Mouse (Mus musculus) kidney, embryonic 14.5 days (tissue): ENCODE results near the gene Nedd4. TPM values are rescaled to one million over a fixed set of nuclear protein-coding genes. Genes with fewer than 3 reads are reported as not detected.
"Not testable (repeated sequence)": the region's sequence is repeated elsewhere in the genome, so short reads cannot be mapped to it uniquely, and the experiment has no call there.

Experiments used
- ATAC-seq: fragments of 200-750 bp; cut with Nextera tagmentation; 2 replicates; pipeline ENCODE4 v1.8.0; 2017; ENCODE audit warnings: moderate number of reproducible peaks, mild to moderate bottlenecking, moderate TSS enrichment, moderate library complexity; ENCODE audit not compliant: low FRiP score, low TSS enrichment
- H3K27ac ChIP-seq: fragments of 300-500 bp; sonication (generic); 2 replicates; pipeline ENCODE4 v1.5.1; 2014; ENCODE audit warnings: low read depth, mild to moderate bottlenecking, low read length, moderate library complexity, mixed read lengths
- H3K27me3 ChIP-seq: fragments of 300-500 bp; sonication (generic); 2 replicates; pipeline ENCODE4 v1.6.1; 2014; ENCODE audit warnings: mild to moderate bottlenecking, low read length; ENCODE audit not compliant: control insufficient read depth, insufficient read depth
- H3K36me3 ChIP-seq: fragments of 300-500 bp; sonication (generic); 2 replicates; pipeline ENCODE4 v1.6.1; 2014; ENCODE audit warnings: low read length, mixed read lengths; ENCODE audit not compliant: control insufficient read depth, insufficient read depth
- H3K4me1 ChIP-seq: fragments of 300-500 bp; sonication (generic); 2 replicates; pipeline ENCODE4 v1.6.1; 2014; ENCODE audit warnings: low read length, mixed read lengths; ENCODE audit not compliant: control insufficient read depth, insufficient read depth
- H3K4me2 ChIP-seq: fragments of 300-500 bp; sonication (generic); replicated peaks from 2 replicates; pipeline ENCODE4 v1.6.1; 2014; ENCODE audit warnings: low read depth, mild to moderate bottlenecking, low read length
- H3K4me3 ChIP-seq: fragments of 300-500 bp; sonication (generic); 2 replicates; pipeline ENCODE4 v1.5.1; 2014; ENCODE audit warnings: mild to moderate bottlenecking, low read length
- H3K9ac ChIP-seq: fragments of 300-500 bp; sonication (generic); 2 replicates; pipeline ENCODE4 v1.6.1; 2014; ENCODE audit warnings: low read depth, mild to moderate bottlenecking, low read length, moderate library complexity
- H3K9me3 ChIP-seq: fragments of 300-500 bp; sonication (generic); 2 replicates; pipeline ENCODE4 v1.6.1; 2016; ENCODE audit warnings: low read length; ENCODE audit not compliant: control insufficient read depth
- WGBS: fragments of 180-500 bp; shearing (Covaris S2); extraction: QIAGEN DNeasy Blood & Tissue Kit; methylation state at CpG from one replicate; pipeline ENCODE4 v1.1.7; 2014; 5-methylcytosine and 5-hydroxymethylcytosine counted together
- polyA plus RNA-seq: library from polyadenylated mRNA; unstranded; fragments of >200 nt; fragmentation: Nextera tagmentation; extraction: Ambion mirVana; gene quantifications from 2 replicates; pipeline ENCODE4 v1.2.1, GENCODE M21; 2014

The Nedd4 gene
- polyA plus RNA-seq, 1 experiment from 2014 or later: 806 TPM

GRCm38 (mm10) chr9:72636547-72636946 lies 25.6 kb upstream of the Nedd4 start:
- ATAC-seq: no peak
- no peaks in the 10 kb centered on the region for H3K9me3 ChIP-seq
- H3K27ac ChIP-seq: no peak overlapping the region
- no peaks in the 10 kb centered on the region for H3K27me3 ChIP-seq
- peaks cover 20% of the 10 kb centered on the region for H3K4me1 ChIP-seq
- no peak overlapping the region for H3K4me3 ChIP-seq
- no peak overlapping the region for H3K9ac ChIP-seq
- WGBS: 80% methylated on average over 7 of the region's 7 CpGs
- H3K36me3 ChIP-seq: no peaks in the 10 kb centered on the region
- no peak overlapping the region for H3K4me2 ChIP-seq

- 80% methylated on average over 8 of the region's 8 CpGs for WGBS
- Histone ChIP-seq H3K27ac (no peak overlapping the region), H3K4me3 (no peak overlapping the region), H3K9me3 (no peaks in the 10 kb centered on the region), H3K9ac (no peak overlapping the region), H3K4me2 (no peak overlapping the region), H3K27me3 (no peaks in the 10 kb centered on the region), H3K4me1 (peaks cover 20% of the 10 kb centered on the region), H3K36me3 (no peaks in the 10 kb centered on the region)
- ATAC-seq: no peak
These were observed 24.9 kb upstream of the Nedd4 start for GRCm38 (mm10) chr9:72637243-72637642.

GRCm38 (mm10) chr9:72638951-72639842 lies 22.9 kb upstream of the Nedd4 start:
- WGBS: 48% methylated on average over 9 of the region's 9 CpGs
- H3K27ac ChIP-seq: peak overlapping the region; percentile 100
- H3K27me3 ChIP-seq: no peaks in the 10 kb centered on the region
- H3K4me1 ChIP-seq: peaks cover 22% of the 10 kb centered on the region
- H3K36me3 ChIP-seq: no peaks in the 10 kb centered on the region
- peak; percentile 81 for ATAC-seq
- peak overlapping the region; percentile 70 for H3K9ac ChIP-seq
- peak overlapping the region; percentile 69 for H3K4me2 ChIP-seq
- peak overlapping the region; percentile 34 for H3K4me3 ChIP-seq
- no peaks in the 10 kb centered on the region for H3K9me3 ChIP-seq

- Histone ChIP-seq H3K9ac (peak overlapping the region; percentile 70), H3K27me3 (no peaks in the 10 kb centered on the region), H3K36me3 (no peaks in the 10 kb centered on the region), H3K9me3 (no peaks in the 10 kb centered on the region), H3K27ac (peak overlapping the region; percentile 100), H3K4me2 (peak overlapping the region; percentile 69), H3K4me3 (peak overlapping the region; percentile 34), H3K4me1 (peaks cover 23% of the 10 kb centered on the region)
- ATAC-seq: peak; percentile 94
- under 1% methylated on average over 27 of the region's 27 CpGs for WGBS
These were observed 22.1 kb upstream of the Nedd4 start for GRCm38 (mm10) chr9:72639843-72640621.

GRCm38 (mm10) chr9:72640642-72641041 lies 21.5 kb upstream of the Nedd4 start:
- Histone ChIP-seq H3K4me1 (peaks cover 23% of the 10 kb centered on the region), H3K9me3 (no peaks in the 10 kb centered on the region), H3K27me3 (no peaks in the 10 kb centered on the region), H3K36me3 (no peaks in the 10 kb centered on the region), H3K9ac (peak overlapping the region; percentile 70; the same call in 1 of the 2 replicates), H3K4me2 (peak overlapping the region; percentile 26; the same call in 1 of the 2 replicates), H3K27ac (peak overlapping the region; percentile 100), H3K4me3 (no peak overlapping the region)
- ATAC-seq: peak; percentile 42
- 15% methylated on average over 7 of the region's 7 CpGs for WGBS

- H3K9ac ChIP-seq: peak overlapping the region; percentile 70; the same call in 1 of the 2 replicates
- H3K27me3 ChIP-seq: no peaks in the 10 kb centered on the region
- H3K4me1 ChIP-seq: peaks cover 23% of the 10 kb centered on the region
- no peak for ATAC-seq
- no peak overlapping the region for H3K4me3 ChIP-seq
- peak overlapping the region; percentile 100 for H3K27ac ChIP-seq
- H3K36me3 ChIP-seq: no peaks in the 10 kb centered on the region
- 54% methylated on average over 6 of the region's 6 CpGs for WGBS
- no peak overlapping the region; the same call in 1 of the 2 replicates for H3K4me2 ChIP-seq
- H3K9me3 ChIP-seq: no peaks in the 10 kb centered on the region
These were observed 21.0 kb upstream of the Nedd4 start for GRCm38 (mm10) chr9:72641093-72641680.

GRCm38 (mm10) chr9:72642756-72643447 lies 19.2 kb upstream of the Nedd4 start:
- H3K4me3 ChIP-seq, H3K36me3 ChIP-seq, H3K9me3 ChIP-seq, H3K9ac ChIP-seq, H3K4me2 ChIP-seq, H3K27me3 ChIP-seq, H3K27ac ChIP-seq, ATAC-seq: not testable (repeated sequence)
- peaks cover 23% of the 10 kb centered on the region for H3K4me1 ChIP-seq
- 96% methylated on average over 4 of the region's 4 CpGs for WGBS

GRCm38 (mm10) chr9:72643651-72644417 lies 18.3 kb upstream of the Nedd4 start:
- no peaks in the 10 kb centered on the region for H3K9me3 ChIP-seq
- H3K9ac ChIP-seq: no peak overlapping the region
- peak overlapping the region; percentile 26; the same call in 1 of the 2 replicates for H3K27ac ChIP-seq
- 86% methylated on average over 6 of the region's 6 CpGs for WGBS
- H3K36me3 ChIP-seq: no peaks in the 10 kb centered on the region
- peaks cover 23% of the 10 kb centered on the region for H3K4me1 ChIP-seq
- no peak for ATAC-seq
- H3K4me3 ChIP-seq: no peak overlapping the region
- no peak overlapping the region for H3K4me2 ChIP-seq
- H3K27me3 ChIP-seq: no peaks in the 10 kb centered on the region
